Mouse (Mus musculus): ENCODE measurements around the gene Rhox8. TPM values are rescaled to one million over a fixed set of nuclear protein-coding genes. Genes with fewer than 3 reads are reported as not detected.

Gene Rhox8
- polyA plus RNA-seq (2014; fragmentation: Illumina TruSeq; extraction: RNeasy Lipid Tissue Mini Kit (QIAGEN cat#74804); ENCODE audit: low read depth, low replicate concordance) = not detected

GRCm38 (mm10) chrX:37878844-37879243 lies at the start of gene Rhox8:
TSS of gene Rhox8 (minus strand) at chrX:37878944.

GRCm38 (mm10) chrX:37901670-37902069 lies 22.9 kb upstream of the Rhox8 start, which contains the start of gene Rhox9:
TSS of gene Rhox9 (minus strand) at chrX:37901770.

GRCm38 (mm10) chrX:37897132-37897531 lies 18.4 kb upstream of the Rhox8 start, which contains the start of gene Rhox7b:
TSS of gene Rhox7b (minus strand) at chrX:37897232.

GRCm38 (mm10) chrX:37831386-37831785 lies 47.4 kb downstream of the Rhox8 start, which contains the start of gene Rhox7a:
TSS of gene Rhox7a (plus strand) at chrX:37831686.

GRCm38 (mm10) chrX:37826610-37827009 lies 52.1 kb downstream of the Rhox8 start, which contains the start of gene Rhox6:
TSS of gene Rhox6 (plus strand) at chrX:37826910.

Other genes with a start within 250 kb of the Rhox8 start
- gene Rhox2g, start 235.5 kb downstream of the Rhox8 start, polyA plus RNA-seq (2014; fragmentation: Illumina TruSeq; extraction: RNeasy Lipid Tissue Mini Kit (QIAGEN cat#74804); ENCODE audit: low read depth, low replicate concordance) = not detected
- gene Rhox4g, start 227.6 kb downstream of the Rhox8 start, polyA plus RNA-seq (2014; fragmentation: Illumina TruSeq; extraction: RNeasy Lipid Tissue Mini Kit (QIAGEN cat#74804); ENCODE audit: low read depth, low replicate concordance) = not detected
- gene Rhox3h, start 210.2 kb downstream of the Rhox8 start, polyA plus RNA-seq (2014; fragmentation: Illumina TruSeq; extraction: RNeasy Lipid Tissue Mini Kit (QIAGEN cat#74804); ENCODE audit: low read depth, low replicate concordance) = not detected
- gene Rhox2h, start 205.7 kb downstream of the Rhox8 start, polyA plus RNA-seq (2014; fragmentation: Illumina TruSeq; extraction: RNeasy Lipid Tissue Mini Kit (QIAGEN cat#74804); ENCODE audit: low read depth, low replicate concordance) = not detected
- 1.8 TPM for gene Rhox5, start 74.1 kb downstream of the Rhox8 start, polyA plus RNA-seq (2014; fragmentation: Illumina TruSeq; extraction: RNeasy Lipid Tissue Mini Kit (QIAGEN cat#74804); ENCODE audit: low read depth, low replicate concordance)
- gene Rhox6, start 52.0 kb downstream of the Rhox8 start, polyA plus RNA-seq (2014; fragmentation: Illumina TruSeq; extraction: RNeasy Lipid Tissue Mini Kit (QIAGEN cat#74804); ENCODE audit: low read depth, low replicate concordance) = not detected
- gene Rhox7a, start 47.3 kb downstream of the Rhox8 start, polyA plus RNA-seq (2014; fragmentation: Illumina TruSeq; extraction: RNeasy Lipid Tissue Mini Kit (QIAGEN cat#74804); ENCODE audit: low read depth, low replicate concordance) = not detected
- not detected for gene Rhox7b, start 18.3 kb upstream of the Rhox8 start, polyA plus RNA-seq (2014; fragmentation: Illumina TruSeq; extraction: RNeasy Lipid Tissue Mini Kit (QIAGEN cat#74804); ENCODE audit: low read depth, low replicate concordance)
- gene Rhox9, start 22.8 kb upstream of the Rhox8 start, polyA plus RNA-seq (2014; fragmentation: Illumina TruSeq; extraction: RNeasy Lipid Tissue Mini Kit (QIAGEN cat#74804); ENCODE audit: low read depth, low replicate concordance) = not detected
- not detected for gene Btg1-ps1, start 139.9 kb upstream of the Rhox8 start, polyA plus RNA-seq (2014; fragmentation: Illumina TruSeq; extraction: RNeasy Lipid Tissue Mini Kit (QIAGEN cat#74804); ENCODE audit: low read depth, low replicate concordance)
- not detected for gene Btg1-ps2, start 164.2 kb upstream of the Rhox8 start, polyA plus RNA-seq (2014; fragmentation: Illumina TruSeq; extraction: RNeasy Lipid Tissue Mini Kit (QIAGEN cat#74804); ENCODE audit: low read depth, low replicate concordance)
- gene Rhox10, start 187.5 kb upstream of the Rhox8 start, polyA plus RNA-seq (2014; fragmentation: Illumina TruSeq; extraction: RNeasy Lipid Tissue Mini Kit (QIAGEN cat#74804); ENCODE audit: low read depth, low replicate concordance) = not detected
- gene Rhox11, start 206.2 kb upstream of the Rhox8 start, polyA plus RNA-seq (2014; fragmentation: Illumina TruSeq; extraction: RNeasy Lipid Tissue Mini Kit (QIAGEN cat#74804); ENCODE audit: low read depth, low replicate concordance) = not detected
- not detected for gene Rhox12, start 232.0 kb upstream of the Rhox8 start, polyA plus RNA-seq (2014; fragmentation: Illumina TruSeq; extraction: RNeasy Lipid Tissue Mini Kit (QIAGEN cat#74804); ENCODE audit: low read depth, low replicate concordance)
- not detected for gene Rhox13, start 242.3 kb upstream of the Rhox8 start, polyA plus RNA-seq (2014; fragmentation: Illumina TruSeq; extraction: RNeasy Lipid Tissue Mini Kit (QIAGEN cat#74804); ENCODE audit: low read depth, low replicate concordance)